Mouse (Mus musculus): ENCODE data around the gene Npc1l1. TPM values are rescaled to one million over a fixed set of nuclear protein-coding genes. Genes with fewer than 3 reads are reported as not detected.

Npc1l1 gene
- polyA plus RNA-seq, 1 experiment from 2014 or later: not detected

DNA sequence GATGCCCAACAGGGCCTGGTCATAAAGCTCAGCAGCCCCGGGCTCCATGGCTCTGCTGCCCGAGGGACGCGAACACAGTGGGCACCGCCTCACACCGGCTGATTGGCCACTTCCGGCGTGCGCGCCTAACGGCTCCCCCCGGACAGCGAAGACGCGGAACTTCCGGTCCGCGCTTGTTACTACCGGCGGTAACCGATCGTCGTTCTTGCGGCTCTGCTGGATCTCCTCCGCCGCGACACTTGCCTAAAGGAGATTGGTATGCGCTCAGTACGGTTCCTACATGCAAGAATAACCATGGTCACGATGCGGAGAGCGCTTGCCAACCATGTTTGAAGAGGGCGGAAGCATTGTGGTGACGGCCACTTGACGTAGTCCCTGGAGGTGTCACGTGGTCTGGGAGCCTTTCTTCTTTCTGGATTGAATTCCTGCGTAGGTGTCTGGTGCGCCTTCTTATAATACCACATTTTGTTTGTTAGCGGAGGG is 29.8 kb downstream of the Npc1l1 start, which contains the start of gene Nudcd3:
TSS of gene Nudcd3 (minus strand) at position 329 of the 483 bp plus-strand sequence.
- Histone ChIP-seq H3K4me2 (peak within 1 kb of the TSS; percentile 97), H3K9me3 (no peaks in the 10 kb centered on the region), H3K4me1 (peaks cover 25% of the 10 kb centered on the region), H3K4me3 (replicated peaks) (peak within 1 kb of the TSS; percentile 97), H3K36me3 (replicated peaks) (no peaks in the 10 kb centered on the region), H3K27me3 (no peaks in the 10 kb centered on the region), H3K9ac (peak within 1 kb of the TSS; percentile 89), H3K27ac (peak within 1 kb of the TSS; percentile 95)
- WGBS: under 1% methylated on average over 39 of the region's 39 CpGs
- ATAC-seq (ENCODE audit: low FRiP score): peak; percentile 96

DNA sequence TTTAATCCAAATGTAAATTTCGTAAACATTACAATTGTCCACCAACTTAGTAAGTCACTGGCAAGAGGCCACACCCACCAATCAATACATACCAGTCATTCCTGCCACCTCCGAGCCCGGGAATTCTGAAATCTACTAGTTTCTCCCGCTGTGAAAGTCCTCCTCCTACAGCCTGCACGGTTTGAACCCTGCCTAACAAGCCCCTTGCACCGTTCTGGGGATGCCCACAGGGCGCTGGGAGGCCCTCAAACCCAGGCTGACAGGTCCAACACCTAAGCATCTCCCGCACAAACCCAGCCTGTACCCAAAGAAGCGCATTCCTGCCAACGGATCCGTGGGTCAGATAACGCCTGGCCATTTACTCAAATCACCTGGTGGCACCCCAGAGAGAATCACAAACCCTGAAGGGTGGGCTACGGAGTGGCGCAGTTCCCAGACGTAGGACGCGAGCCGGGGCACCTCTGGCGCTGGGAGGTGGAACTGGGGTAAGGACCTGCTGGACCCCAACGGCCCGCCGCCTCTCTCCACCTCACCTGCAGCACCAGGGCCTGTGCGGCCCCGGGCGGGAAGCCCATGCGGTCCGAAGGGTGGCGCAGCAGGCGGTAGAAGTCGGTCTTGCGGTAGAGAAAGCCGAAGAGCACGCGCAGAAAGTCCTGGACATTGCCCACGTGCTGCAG is 30.4 kb downstream of the Npc1l1 start, which contains the start of gene A730071L15Rik:
TSS of gene A730071L15Rik (plus strand) at position 620 of the 677 bp plus-strand sequence.
- Histone ChIP-seq H3K36me3 (replicated peaks) (no peaks in the 10 kb centered on the region), H3K9ac (peak within 1 kb of the TSS; percentile 89), H3K27me3 (no peaks in the 10 kb centered on the region), H3K4me3 (replicated peaks) (peak within 1 kb of the TSS; percentile 97), H3K4me1 (peaks cover 25% of the 10 kb centered on the region), H3K27ac (peak within 1 kb of the TSS; percentile 95), H3K9me3 (no peaks in the 10 kb centered on the region), H3K4me2 (peak within 1 kb of the TSS; percentile 97)
- 1% methylated on average over 35 of the region's 35 CpGs for WGBS
- peak; percentile 73 for ATAC-seq (ENCODE audit: low FRiP score)

- Histone ChIP-seq H3K36me3 (replicated peaks) (no peaks in the 10 kb centered on the region), H3K27ac (no peak overlapping the region), H3K9me3 (no peaks in the 10 kb centered on the region), H3K9ac (no peak overlapping the region), H3K4me1 (peaks cover 25% of the 10 kb centered on the region), H3K4me3 (replicated peaks) (peak overlapping the region; percentile 97; the same call in 1 of the 2 replicates), H3K4me2 (peak overlapping the region; percentile 97), H3K27me3 (no peaks in the 10 kb centered on the region)
- WGBS: 94% methylated on average over 4 of the region's 4 CpGs
- ATAC-seq (ENCODE audit: low FRiP score): no peak
Measured at GRCm38 (mm10) chr11:6198449-6198848, 31.5 kb downstream of the Npc1l1 start.

GRCm38 (mm10) chr11:6196780-6197179 is 33.2 kb downstream of the Npc1l1 start:
- H3K4me2 ChIP-seq: no peak overlapping the region
- no peak overlapping the region for H3K27ac ChIP-seq
- WGBS: 91% methylated on average over 8 of the region's 8 CpGs
- H3K9me3 ChIP-seq: no peaks in the 10 kb centered on the region
- H3K27me3 ChIP-seq: no peaks in the 10 kb centered on the region
- H3K4me1 ChIP-seq: peaks cover 25% of the 10 kb centered on the region
- H3K9ac ChIP-seq: no peak overlapping the region
- peaks cover 14% of the 10 kb centered on the region for H3K36me3 ChIP-seq (replicated peaks)
- ATAC-seq (ENCODE audit: low FRiP score): no peak
- no peak overlapping the region for H3K4me3 ChIP-seq (replicated peaks)

DNA sequence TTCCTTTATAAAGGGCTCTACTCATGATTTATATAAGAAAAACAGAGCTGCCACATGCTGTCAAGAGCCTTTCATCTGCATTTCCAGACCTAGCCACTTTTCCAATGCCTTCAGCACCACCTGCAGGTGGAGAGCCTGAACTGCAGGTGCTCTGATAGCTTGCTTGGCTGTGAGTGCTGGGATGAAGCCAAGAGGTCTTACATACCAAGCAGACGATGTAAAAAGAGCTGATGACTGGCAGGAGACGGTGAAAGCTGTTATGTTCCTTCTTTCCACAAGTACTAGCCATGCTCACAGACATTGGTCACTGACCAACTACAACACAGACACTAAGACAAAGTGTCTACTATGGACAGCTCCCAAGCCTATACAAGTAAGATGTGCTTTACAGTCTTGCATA is 42.1 kb downstream of the Npc1l1 start:
- peaks cover 25% of the 10 kb centered on the region for H3K36me3 ChIP-seq (replicated peaks)
- no peak overlapping the region for H3K27ac ChIP-seq
- ATAC-seq (ENCODE audit: low FRiP score): peak; percentile 72; the same call in 1 of the 2 replicates
- H3K9ac ChIP-seq: no peak overlapping the region
- H3K4me1 ChIP-seq: peaks cover 10% of the 10 kb centered on the region; the same call in 1 of the 2 replicates
- H3K9me3 ChIP-seq: no peaks in the 10 kb centered on the region
- no peak overlapping the region for H3K4me3 ChIP-seq (replicated peaks)
- H3K4me2 ChIP-seq: no peak overlapping the region
- no peaks in the 10 kb centered on the region for H3K27me3 ChIP-seq
- 5% methylated on average over 2 of the region's 2 CpGs for WGBS

GRCm38 (mm10) chr11:6187399-6187798 is 42.5 kb downstream of the Npc1l1 start:
- Histone ChIP-seq H3K4me2 (no peak overlapping the region), H3K36me3 (replicated peaks) (peaks cover 20% of the 10 kb centered on the region), H3K4me1 (peaks cover 10% of the 10 kb centered on the region; the same call in 1 of the 2 replicates), H3K27ac (no peak overlapping the region), H3K9ac (no peak overlapping the region), H3K27me3 (no peaks in the 10 kb centered on the region), H3K9me3 (no peaks in the 10 kb centered on the region), H3K4me3 (replicated peaks) (no peak overlapping the region)
- ATAC-seq (ENCODE audit: low FRiP score): no peak
- 88% methylated on average over 3 of the region's 3 CpGs for WGBS

GRCm38 (mm10) chr11:6184202-6184935 is 45.6 kb downstream of the Npc1l1 start:
- 83% methylated on average over 11 of the region's 11 CpGs for WGBS
- no peak overlapping the region for H3K9ac ChIP-seq
- no peak for ATAC-seq (ENCODE audit: low FRiP score)
- H3K9me3 ChIP-seq: no peaks in the 10 kb centered on the region
- H3K27me3 ChIP-seq: no peaks in the 10 kb centered on the region
- peaks cover 17% of the 10 kb centered on the region; the same call in 1 of the 2 replicates for H3K4me1 ChIP-seq
- H3K36me3 ChIP-seq (replicated peaks): peaks cover 10% of the 10 kb centered on the region; the same call in 1 of the 2 replicates
- H3K4me3 ChIP-seq (replicated peaks): no peak overlapping the region
- H3K27ac ChIP-seq: no peak overlapping the region
- H3K4me2 ChIP-seq: no peak overlapping the region

DNA sequence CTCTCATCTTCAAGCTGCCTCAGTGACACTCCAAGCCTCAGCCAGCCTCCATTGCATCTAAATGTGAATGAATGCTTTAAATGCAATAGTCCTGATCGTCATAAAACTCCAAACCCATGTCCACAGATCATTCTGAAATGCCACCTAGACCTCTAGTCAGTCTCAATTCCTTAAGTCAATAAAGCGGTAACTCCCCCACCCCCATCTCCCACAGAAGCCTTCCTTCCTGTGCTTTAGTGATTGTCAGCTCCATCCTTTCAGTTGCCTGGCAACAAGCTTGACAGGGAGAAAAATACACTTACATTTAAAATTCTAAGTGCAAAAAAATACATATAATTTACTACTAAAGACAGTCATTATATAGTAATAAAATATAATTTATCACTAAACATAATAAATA is 46.7 kb downstream of the Npc1l1 start:
- WGBS: 82% methylated on average over 2 of the region's 2 CpGs
- Histone ChIP-seq H3K4me1 (peaks cover 27% of the 10 kb centered on the region), H3K27me3 (no peaks in the 10 kb centered on the region), H3K36me3 (replicated peaks) (peaks cover 10% of the 10 kb centered on the region; the same call in 1 of the 2 replicates), H3K9me3 (no peaks in the 10 kb centered on the region), H3K27ac (no peak overlapping the region), H3K4me2 (no peak overlapping the region), H3K4me3 (replicated peaks) (no peak overlapping the region), H3K9ac (no peak overlapping the region)
- ATAC-seq (ENCODE audit: low FRiP score): no peak

DNA sequence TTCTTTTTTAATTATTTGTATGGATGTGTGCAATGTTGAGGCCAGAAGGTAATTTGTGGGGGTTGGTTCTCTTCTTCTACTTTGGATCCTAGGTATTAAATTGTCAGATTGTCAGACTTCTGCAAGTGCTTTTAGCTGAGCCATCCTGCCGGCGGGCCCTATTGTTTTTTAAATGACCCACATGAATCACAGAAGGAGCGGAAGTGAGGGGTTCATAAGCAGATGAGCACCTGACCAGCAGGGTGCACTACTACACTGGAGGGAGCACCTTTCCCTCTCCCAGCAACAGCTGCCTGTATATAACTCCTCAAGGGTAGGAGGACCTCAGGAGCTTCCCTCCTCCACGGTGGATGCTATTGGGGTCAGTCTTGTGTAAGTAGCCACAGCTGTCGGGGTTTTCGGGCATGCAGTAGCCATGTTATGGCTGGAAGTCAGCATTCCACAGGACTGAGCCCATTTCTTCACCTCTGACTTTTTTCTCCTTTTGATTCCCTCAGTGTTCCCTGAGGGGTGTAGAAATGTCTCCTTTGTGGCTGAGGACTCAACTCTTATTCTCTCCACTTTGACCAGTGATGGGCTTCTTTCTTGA is 49.0 kb downstream of the Npc1l1 start:
- no peak for ATAC-seq (ENCODE audit: low FRiP score)
- Histone ChIP-seq H3K27me3 (no peaks in the 10 kb centered on the region), H3K9me3 (no peaks in the 10 kb centered on the region), H3K36me3 (replicated peaks) (no peaks in the 10 kb centered on the region), H3K4me2 (no peak overlapping the region), H3K4me1 (peaks cover 32% of the 10 kb centered on the region), H3K27ac (no peak overlapping the region), H3K9ac (no peak overlapping the region), H3K4me3 (replicated peaks) (no peak overlapping the region)
- 47% methylated on average over 6 of the region's 6 CpGs for WGBS

DNA sequence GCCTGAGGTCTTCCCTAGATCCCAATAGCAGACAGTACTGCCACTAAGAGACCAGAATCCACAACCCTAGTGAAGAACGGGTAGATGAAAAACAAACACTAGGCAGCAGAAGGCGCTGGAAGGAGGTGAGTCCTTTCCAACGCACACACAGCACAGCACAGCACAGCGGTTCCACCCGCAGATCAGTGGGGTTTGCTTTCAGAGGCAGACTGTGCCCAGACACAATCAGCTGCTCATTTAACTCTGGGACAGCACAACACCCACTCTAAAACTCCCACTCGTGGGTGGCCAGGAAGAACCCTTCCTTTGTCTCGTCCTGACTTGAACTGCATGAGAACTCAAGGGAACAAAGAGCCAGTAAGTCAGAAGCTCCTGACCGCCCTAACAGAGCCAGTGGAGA is 50.7 kb downstream of the Npc1l1 start:
- WGBS: 12% methylated on average over 8 of the region's 8 CpGs
- Histone ChIP-seq H3K9ac (no peak overlapping the region), H3K36me3 (replicated peaks) (no peaks in the 10 kb centered on the region), H3K27ac (peak overlapping the region; percentile 51; the same call in 1 of the 2 replicates), H3K4me3 (replicated peaks) (no peak overlapping the region), H3K27me3 (no peaks in the 10 kb centered on the region), H3K4me2 (no peak overlapping the region), H3K4me1 (peaks cover 29% of the 10 kb centered on the region), H3K9me3 (no peaks in the 10 kb centered on the region)
- no peak for ATAC-seq (ENCODE audit: low FRiP score)

- H3K27ac ChIP-seq: 0 out of 2 replicates have a peak overlapping the region, but pooled peaks have one; percentile 51
- no peak overlapping the region for H3K4me3 ChIP-seq (replicated peaks)
- no peak for ATAC-seq (ENCODE audit: low FRiP score)
- no peaks in the 10 kb centered on the region for H3K9me3 ChIP-seq
- WGBS: 24% methylated on average over 2 of the region's 2 CpGs
- H3K36me3 ChIP-seq (replicated peaks): no peaks in the 10 kb centered on the region
- no peak overlapping the region for H3K9ac ChIP-seq
- no peaks in the 10 kb centered on the region for H3K27me3 ChIP-seq
- peaks cover 25% of the 10 kb centered on the region for H3K4me1 ChIP-seq
- H3K4me2 ChIP-seq: no peak overlapping the region
Measured at GRCm38 (mm10) chr11:6178673-6179166, 51.2 kb downstream of the Npc1l1 start.
